Mouse (Mus musculus) ES-Bruce4 (cell line): ENCODE results near the gene Sptb.

Experiments used
- CTCF ChIP-seq: IDR thresholded peaks from one replicate; pipeline ENCODE4 v1.8.1; 2011; ENCODE audit warnings: low read depth, low read length
- POLR2A ChIP-seq: IDR thresholded peaks from one replicate; pipeline ENCODE4 v1.8.1; 2011; ENCODE audit warnings: low read length; ENCODE audit not compliant: insufficient read depth

DNA sequence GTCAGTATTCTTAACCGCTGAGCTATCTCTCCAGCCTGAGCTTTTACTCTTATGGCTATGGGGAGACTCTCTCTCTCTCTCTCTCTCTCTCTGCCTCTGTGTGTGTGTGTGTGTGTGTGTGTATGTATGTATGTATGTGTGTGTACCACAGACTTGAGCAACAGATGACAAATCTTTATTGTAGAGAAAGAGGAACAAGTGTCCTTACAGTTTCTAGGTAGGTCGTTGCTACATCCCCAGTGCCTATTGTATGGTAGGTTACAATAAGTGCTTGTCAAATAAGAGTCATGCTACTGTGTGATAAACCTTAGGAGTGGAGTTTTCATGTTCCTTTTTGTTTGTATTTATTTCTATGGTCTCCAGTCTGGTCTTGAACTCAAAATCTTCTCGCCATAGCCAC lies 170.2 kb downstream of the Sptb start:
- no peak for TF ChIP-seq POLR2A
- no peak for TF ChIP-seq CTCF
